Mouse (Mus musculus) limb, embryonic 11.5 days (tissue): ENCODE data around the gene Asns. TPM values are rescaled to one million over a fixed set of nuclear protein-coding genes. Genes with fewer than 3 reads are reported as not detected.

ENCODE experiments used
- ATAC-seq: fragments of 200-750 bp; cut with Nextera tagmentation; 2 replicates; pipeline ENCODE4 v1.8.0; 2017; ENCODE audit warnings: low read depth; ENCODE audit not compliant: insufficient number of reproducible peaks, low FRiP score, low TSS enrichment
- DNase-seq: peaks from one replicate; pipeline ENCODE4 v3.0.0-alpha.2; 2015; ENCODE audit warnings: low spot score
- H3K27ac ChIP-seq: fragments of 300-500 bp; sonication (generic); replicated peaks from 2 replicates; pipeline ENCODE4 v1.5.1; 2014; ENCODE audit warnings: low read depth, mild to moderate bottlenecking, low read length
- H3K27me3 ChIP-seq: fragments of 300-500 bp; sonication (generic); 2 replicates; pipeline ENCODE4 v1.6.1; 2014; ENCODE audit warnings: mild to moderate bottlenecking, low read length, mixed read lengths; ENCODE audit not compliant: control insufficient read depth, insufficient read depth
- H3K36me3 ChIP-seq: fragments of 300-500 bp; sonication (generic); 2 replicates; pipeline ENCODE4 v1.6.1; 2014; ENCODE audit warnings: mild to moderate bottlenecking, low read length, moderate library complexity, mixed read lengths; ENCODE audit not compliant: control insufficient read depth, insufficient read depth
- H3K4me1 ChIP-seq: fragments of 300-500 bp; sonication (generic); 2 replicates; pipeline ENCODE4 v1.6.1; 2014; ENCODE audit warnings: low read length, mixed read lengths; ENCODE audit not compliant: control insufficient read depth, insufficient read depth
- H3K4me2 ChIP-seq: fragments of 300-500 bp; sonication (generic); 2 replicates; pipeline ENCODE4 v1.6.1; 2014; ENCODE audit warnings: low read depth, mild to moderate bottlenecking, moderate library complexity; ENCODE audit not compliant: severe bottlenecking
- H3K4me3 ChIP-seq: fragments of 300-500 bp; sonication (generic); 2 replicates; pipeline ENCODE4 v1.5.1; 2014; ENCODE audit warnings: low read depth, low read length
- H3K9ac ChIP-seq: fragments of 300-500 bp; sonication (generic); 2 replicates; pipeline ENCODE4 v1.6.1; 2014; ENCODE audit warnings: mild to moderate bottlenecking, low read length
- H3K9me3 ChIP-seq: fragments of 300-500 bp; sonication (generic); 2 replicates; pipeline ENCODE4 v1.6.1; 2016; ENCODE audit warnings: low read length; ENCODE audit not compliant: control insufficient read depth
- WGBS: fragments of 180-500 bp; shearing (Covaris S2); extraction: QIAGEN DNeasy Blood & Tissue Kit; methylation state at CpG from one replicate; pipeline ENCODE4 v1.1.7; 2014; 5-methylcytosine and 5-hydroxymethylcytosine counted together
- polyA plus RNA-seq: library from polyadenylated mRNA; unstranded; fragments of >200 nt; fragmentation: Nextera tagmentation; extraction: Ambion mirVana; gene quantifications from 2 replicates; pipeline ENCODE4 v1.2.1, GENCODE M21; 2014

Gene Asns
- 98.5 and 100 TPM in 2 replicates for polyA plus RNA-seq

GRCm38 (mm10) chr6:7692884-7693585, at the start of gene Asns:
TSS of gene Asns (minus strand) at chr6:7693254.
- H3K27ac ChIP-seq = no peak within 1 kb of the TSS
- H3K9ac ChIP-seq = peak within 1 kb of the TSS; percentile 70
- no peaks in the 10 kb centered on the region for H3K4me1 ChIP-seq
- H3K9me3 ChIP-seq = no peaks in the 10 kb centered on the region
- peak; percentile 89 for DNase-seq
- H3K4me2 ChIP-seq = peak within 1 kb of the TSS; percentile 88
- WGBS = under 1% methylated on average over 51 of the region's 51 CpGs
- no peaks in the 10 kb centered on the region for H3K36me3 ChIP-seq
- H3K27me3 ChIP-seq = no peaks in the 10 kb centered on the region
- H3K4me3 ChIP-seq = peak within 1 kb of the TSS; percentile 69
- ATAC-seq = peak; percentile 89

- H3K9me3 ChIP-seq = no peaks in the 10 kb centered on the region
- H3K27me3 ChIP-seq = no peaks in the 10 kb centered on the region
- H3K9ac ChIP-seq = no peak overlapping the region
- H3K4me3 ChIP-seq = no peak overlapping the region
- DNase-seq = no peak
- WGBS = 85% methylated on average over 3 of the region's 3 CpGs
- no peak overlapping the region for H3K27ac ChIP-seq
- H3K4me1 ChIP-seq = no peaks in the 10 kb centered on the region
- H3K36me3 ChIP-seq = no peaks in the 10 kb centered on the region
- no peak overlapping the region for H3K4me2 ChIP-seq
- no peak for ATAC-seq
These were observed 48.7 kb upstream of the Asns start for GRCm38 (mm10) chr6:7741721-7742120.

- Histone ChIP-seq H3K36me3 (no peaks in the 10 kb centered on the region), H3K4me1 (no peaks in the 10 kb centered on the region), H3K27me3 (no peaks in the 10 kb centered on the region), H3K4me2 (no peak overlapping the region), H3K4me3 (no peak overlapping the region), H3K9ac (no peak overlapping the region), H3K27ac (no peak overlapping the region), H3K9me3 (no peaks in the 10 kb centered on the region)
- WGBS = 89% methylated on average over 2 of the region's 2 CpGs
- ATAC-seq (no peak), DNase-seq (no peak)
These were observed 44.8 kb upstream of the Asns start for GRCm38 (mm10) chr6:7737842-7738241.

GRCm38 (mm10) chr6:7732754-7733708, 40.0 kb upstream of the Asns start:
- ATAC-seq = no peak; the same call in 1 of the 2 replicates

DNA sequence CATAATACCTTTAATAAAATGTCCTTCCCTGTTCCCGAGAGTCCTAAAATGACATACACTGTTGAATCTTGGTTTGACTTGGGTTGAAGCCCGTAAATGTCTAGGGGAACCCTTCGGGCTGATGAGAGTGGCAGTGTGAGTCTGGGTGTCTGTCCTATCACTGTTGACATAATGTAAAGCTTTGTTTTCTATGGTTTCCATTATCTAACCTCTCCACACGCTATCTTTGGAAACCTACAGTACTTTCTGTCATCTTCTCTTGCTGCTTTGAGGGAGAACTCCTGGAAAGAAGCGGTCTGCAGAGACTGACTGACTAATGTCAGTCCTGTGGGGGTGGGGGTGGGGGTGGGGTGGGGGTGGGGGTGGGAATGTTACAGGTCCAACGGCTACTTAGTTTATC, 39.0 kb upstream of the Asns start:
- no peak for ATAC-seq
- Histone ChIP-seq H3K9me3 (no peaks in the 10 kb centered on the region; the same call in 1 of the 2 replicates), H3K27ac (no peak overlapping the region), H3K4me1 (no peaks in the 10 kb centered on the region), H3K9ac (no peak overlapping the region), H3K36me3 (no peaks in the 10 kb centered on the region), H3K4me2 (no peak overlapping the region), H3K27me3 (no peaks in the 10 kb centered on the region), H3K4me3 (no peak overlapping the region)
- WGBS = 88% methylated on average over 6 of the region's 6 CpGs
- DNase-seq = no peak

More at GRCm38 (mm10) chr6:7732754-7733708, 40.0 kb upstream of the Asns start:
- Histone ChIP-seq H3K27me3 (no peaks in the 10 kb centered on the region), H3K36me3 (no peaks in the 10 kb centered on the region), H3K4me1 (no peaks in the 10 kb centered on the region), H3K9me3 (no peaks in the 10 kb centered on the region; the same call in 1 of the 2 replicates), H3K27ac (no peak overlapping the region), H3K4me2 (no peak overlapping the region), H3K4me3 (no peak overlapping the region), H3K9ac (no peak overlapping the region)
- WGBS = 40% methylated on average over 12 of the region's 12 CpGs
- DNase-seq = peak; percentile 95

DNA sequence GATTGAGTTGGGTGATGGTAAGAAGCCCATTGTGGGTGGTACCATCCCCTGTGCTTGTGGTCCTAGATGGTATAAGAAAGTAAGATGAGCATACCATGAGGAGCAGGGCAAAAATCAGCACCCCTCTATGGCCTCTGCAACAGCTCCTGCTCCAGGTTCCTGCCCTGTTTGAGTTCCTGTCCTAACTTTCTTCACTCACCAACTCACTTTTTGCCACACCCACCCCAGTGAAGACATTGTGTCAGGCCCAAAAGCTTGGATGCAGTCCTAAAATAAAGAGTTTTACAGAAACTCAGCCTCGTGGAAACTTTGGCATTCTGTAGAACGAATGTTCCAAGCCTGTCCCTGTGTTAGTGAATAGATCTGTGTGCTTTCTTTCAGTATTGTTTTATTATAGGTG, 36.1 kb upstream of the Asns start:
- no peaks in the 10 kb centered on the region for H3K36me3 ChIP-seq
- WGBS = 96% methylated on average over 2 of the region's 2 CpGs
- no peak overlapping the region for H3K4me2 ChIP-seq
- no peak for ATAC-seq
- DNase-seq = no peak
- no peaks in the 10 kb centered on the region for H3K4me1 ChIP-seq
- H3K4me3 ChIP-seq = no peak overlapping the region
- no peak overlapping the region for H3K9ac ChIP-seq
- H3K27ac ChIP-seq = no peak overlapping the region
- H3K9me3 ChIP-seq = no peaks in the 10 kb centered on the region; the same call in 1 of the 2 replicates
- H3K27me3 ChIP-seq = no peaks in the 10 kb centered on the region

DNA sequence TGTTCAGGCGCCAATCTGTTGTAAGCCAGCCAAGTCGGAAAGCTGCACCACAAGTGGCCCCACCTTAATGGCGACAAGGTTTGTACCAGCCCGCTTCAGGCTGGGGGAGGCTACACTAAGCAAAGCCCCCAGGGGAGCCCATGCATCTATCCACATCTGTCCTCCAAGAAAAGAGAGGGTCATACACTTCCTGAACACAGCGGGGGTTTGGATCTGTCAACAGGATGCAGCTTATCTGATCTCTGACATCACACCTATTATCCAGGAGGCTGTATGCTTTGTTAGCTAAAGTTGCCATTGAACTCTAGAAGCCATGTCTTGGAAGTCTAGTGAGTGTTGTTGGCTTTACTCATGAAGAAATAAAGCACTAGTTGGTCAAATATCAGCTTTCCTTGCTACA, 35.2 kb upstream of the Asns start:
- Histone ChIP-seq H3K4me1 (no peaks in the 10 kb centered on the region), H3K9ac (no peak overlapping the region)

GRCm38 (mm10) chr6:7716236-7716635, 23.2 kb upstream of the Asns start:
- no peak overlapping the region for H3K4me3 ChIP-seq

More for the DNA sequence above, 35.2 kb upstream of the Asns start:
- ATAC-seq (no peak), DNase-seq (no peak)
- H3K4me3 ChIP-seq = no peak overlapping the region
- no peak overlapping the region for H3K27ac ChIP-seq
- 91% methylated on average over 5 of the region's 5 CpGs for WGBS
- H3K4me2 ChIP-seq = no peak overlapping the region
- H3K36me3 ChIP-seq = no peaks in the 10 kb centered on the region
- no peaks in the 10 kb centered on the region; the same call in 1 of the 2 replicates for H3K9me3 ChIP-seq
- no peaks in the 10 kb centered on the region for H3K27me3 ChIP-seq

More at GRCm38 (mm10) chr6:7716236-7716635, 23.2 kb upstream of the Asns start:
- Histone ChIP-seq H3K36me3 (no peaks in the 10 kb centered on the region), H3K4me1 (no peaks in the 10 kb centered on the region), H3K9ac (no peak overlapping the region), H3K27me3 (no peaks in the 10 kb centered on the region), H3K9me3 (no peaks in the 10 kb centered on the region), H3K27ac (no peak overlapping the region), H3K4me2 (no peak overlapping the region)
- DNase-seq = no peak
- WGBS = 84% methylated on average over 4 of the region's 4 CpGs
- no peak for ATAC-seq
